Mouse (Mus musculus): Measurements from ENCODE around the gene Tril. TPM values are rescaled to one million over a fixed set of nuclear protein-coding genes. Genes with fewer than 3 reads are reported as not detected.

The Tril gene
- total RNA-seq (2023), result not detected

GRCm38 (mm10) chr6:53820486-53820985, at the start of gene Tril:
TSS of gene Tril (minus strand) at chr6:53820830.

Other genes with a start within 250 kb of the Tril start
- not detected for gene Cpvl, start 157.8 kb upstream of the Tril start, total RNA-seq (2023)
- gene Chn2, start 218.7 kb upstream of the Tril start, total RNA-seq (2023), result 10 to 100 TPM; 14.5 to 20.8 TPM